Mouse (Mus musculus): ENCODE data around the gene Ppp4r4. TPM values are rescaled to one million over a fixed set of nuclear protein-coding genes. Genes with fewer than 3 reads are reported as not detected.
"Not testable (repeated sequence)": the region's sequence is repeated elsewhere in the genome, so short reads cannot be mapped to it uniquely, and the experiment has no call there.

The Ppp4r4 gene
- polyA plus RNA-seq (2012; rRNA removed), result 2.9 and 3.8 TPM in 2 replicates

DNA sequence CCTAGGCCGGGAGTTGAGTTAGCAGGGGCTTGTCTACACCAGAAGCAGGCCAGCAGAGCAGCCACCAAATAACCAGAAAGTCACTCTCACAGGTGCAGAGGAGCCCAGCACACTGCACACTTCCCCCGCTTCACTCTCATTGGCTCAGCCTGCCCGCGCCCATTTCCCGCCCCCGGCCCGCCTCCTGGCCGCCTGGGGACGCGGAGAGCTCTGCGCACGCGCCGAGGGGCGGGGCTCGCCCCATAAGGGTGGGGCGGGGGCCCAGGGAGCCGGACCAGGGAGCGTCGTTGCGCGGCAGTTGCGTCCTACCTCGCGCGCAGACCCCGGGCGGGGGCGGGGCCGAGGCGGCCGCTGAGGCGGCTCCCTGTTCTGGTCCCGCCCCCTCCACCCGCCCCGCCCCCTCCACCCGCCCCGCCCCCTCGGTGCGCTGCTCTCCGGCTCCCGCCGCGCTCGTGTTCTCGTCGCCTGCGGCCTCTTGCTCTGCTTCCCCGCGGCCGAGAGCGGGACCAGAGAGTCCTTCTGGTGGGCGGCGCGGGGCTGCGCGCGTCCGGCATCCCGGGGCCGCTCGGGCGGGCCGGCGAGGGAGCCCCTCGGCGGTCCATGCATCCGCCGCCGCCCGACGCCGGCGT lies at the start of gene Ppp4r4:
Gene Ppp4r4 (plus strand): TSS at position 264 of the 629 bp plus-strand sequence.
- DNase-seq (ENCODE audit: low spot score), result peak; percentile 87

DNA sequence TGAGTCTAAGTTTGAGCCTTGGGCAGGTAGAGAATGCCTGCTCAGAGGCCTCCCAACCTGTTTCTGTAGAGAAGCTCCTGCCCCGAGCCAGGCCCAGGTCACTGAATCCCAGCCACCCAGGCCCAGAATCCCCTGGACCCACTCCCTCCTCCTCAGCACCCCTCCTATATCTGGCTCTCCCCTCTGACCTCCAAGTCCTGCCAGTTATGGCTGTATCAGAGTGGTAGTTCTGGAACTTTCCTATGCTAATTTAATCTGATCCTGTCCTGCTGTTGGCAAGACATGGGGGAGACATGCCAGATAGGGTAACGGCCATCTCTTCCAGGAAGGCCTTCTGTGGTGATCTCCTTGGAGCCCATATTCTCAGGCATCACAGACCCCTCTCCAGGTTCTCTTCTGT lies 49.3 kb upstream of the Ppp4r4 start:
- DNase-seq (ENCODE audit: low spot score), result no peak

DNA sequence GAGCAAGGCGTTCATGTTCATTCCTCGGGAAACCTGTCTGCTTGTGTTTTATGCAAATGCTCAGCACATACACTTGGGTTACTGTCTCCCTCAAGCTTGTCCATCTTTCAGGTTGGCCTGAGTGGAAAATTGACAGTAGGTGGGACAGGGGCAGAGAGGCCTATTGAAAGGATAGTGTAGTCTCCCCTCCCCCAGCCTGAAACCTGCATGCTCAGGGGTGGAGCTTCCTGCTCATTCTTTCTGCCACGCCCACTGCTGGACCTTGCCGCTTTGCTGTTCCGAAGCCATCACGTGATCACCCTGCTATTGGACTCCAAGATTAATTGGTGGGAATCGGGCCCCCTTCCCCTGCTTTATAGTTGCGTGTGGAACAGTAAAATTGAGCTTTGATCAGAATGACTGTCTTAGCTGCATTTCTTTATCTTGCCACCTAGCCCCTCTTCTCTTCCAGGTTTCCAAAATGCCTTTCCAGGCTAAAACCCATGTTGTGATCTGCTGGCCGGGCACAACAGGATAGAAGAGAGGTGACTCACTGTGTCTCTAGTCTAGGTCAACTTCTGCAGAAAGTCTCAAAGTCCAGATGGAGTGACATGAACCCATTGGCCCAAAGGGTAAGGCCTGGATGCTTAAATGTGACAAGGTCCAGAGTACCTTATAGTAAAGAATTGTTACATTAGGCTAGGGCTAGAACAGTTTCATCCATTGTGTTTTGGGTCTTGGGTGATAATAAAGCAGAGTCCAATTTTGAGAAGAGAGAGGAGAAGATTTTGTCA lies 47.7 kb upstream of the Ppp4r4 start:
- DNase-seq (ENCODE audit: low spot score), result not testable (repeated sequence)

DNA sequence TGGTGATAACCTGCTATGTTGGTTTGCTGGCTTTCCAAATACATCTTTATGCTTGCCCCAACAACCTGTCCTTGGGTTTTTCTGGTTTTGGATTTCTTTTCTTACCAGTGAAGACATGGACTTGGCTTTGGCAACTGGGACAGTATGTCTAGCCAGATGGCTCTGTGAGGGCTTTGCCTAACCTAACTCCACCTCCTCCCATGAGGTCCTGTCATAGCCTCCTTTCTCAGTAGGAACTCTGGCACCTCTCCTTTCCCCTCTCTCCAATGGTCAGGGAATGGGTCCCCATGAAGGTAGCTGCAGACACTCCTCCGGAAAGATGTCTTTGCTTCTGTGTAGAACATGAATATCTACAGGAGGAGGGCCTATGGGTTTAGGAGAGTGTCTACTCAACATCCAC lies 45.4 kb upstream of the Ppp4r4 start:
- no peak for DNase-seq (ENCODE audit: low spot score)

DNA sequence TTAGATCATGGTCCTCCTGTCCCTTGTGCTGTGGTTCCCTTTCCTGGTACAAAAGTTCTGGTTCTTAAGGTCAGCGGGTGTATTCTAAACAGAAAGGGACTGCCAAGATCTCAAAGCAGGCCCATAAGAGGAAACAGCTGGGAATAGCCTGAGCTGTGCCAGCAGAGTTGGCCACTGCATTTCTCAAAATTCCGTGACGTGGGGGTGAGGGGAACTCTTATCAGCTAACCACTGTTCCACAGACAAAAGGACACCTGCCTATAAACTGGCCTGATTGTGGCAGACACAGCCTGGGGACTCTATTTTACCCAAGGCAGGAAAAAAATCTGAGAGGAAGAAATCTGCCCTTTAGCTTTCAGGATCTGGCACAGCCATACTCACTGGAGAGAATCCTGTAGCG lies 44.8 kb upstream of the Ppp4r4 start:
- no peak for DNase-seq (ENCODE audit: low spot score)

DNA sequence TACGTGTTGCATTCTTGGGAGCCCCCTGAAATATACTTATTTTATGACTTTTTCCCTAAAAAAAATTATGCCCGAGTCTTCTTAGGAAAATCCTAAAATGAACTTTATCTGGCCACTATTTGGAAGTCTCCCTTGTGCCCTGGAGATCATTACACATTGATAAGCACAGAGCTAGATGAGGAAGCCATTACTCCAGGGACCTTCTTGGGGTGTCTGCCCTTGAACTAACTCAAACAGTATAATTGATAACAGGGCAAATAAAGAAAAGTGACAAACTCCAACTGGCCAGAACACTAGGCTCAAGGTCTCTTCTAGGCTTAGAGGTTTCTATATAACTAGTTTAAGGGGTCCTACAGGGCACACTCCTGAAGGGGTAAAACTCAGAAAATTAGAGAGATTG lies 44.3 kb upstream of the Ppp4r4 start:
- DNase-seq (ENCODE audit: low spot score), result no peak

DNA sequence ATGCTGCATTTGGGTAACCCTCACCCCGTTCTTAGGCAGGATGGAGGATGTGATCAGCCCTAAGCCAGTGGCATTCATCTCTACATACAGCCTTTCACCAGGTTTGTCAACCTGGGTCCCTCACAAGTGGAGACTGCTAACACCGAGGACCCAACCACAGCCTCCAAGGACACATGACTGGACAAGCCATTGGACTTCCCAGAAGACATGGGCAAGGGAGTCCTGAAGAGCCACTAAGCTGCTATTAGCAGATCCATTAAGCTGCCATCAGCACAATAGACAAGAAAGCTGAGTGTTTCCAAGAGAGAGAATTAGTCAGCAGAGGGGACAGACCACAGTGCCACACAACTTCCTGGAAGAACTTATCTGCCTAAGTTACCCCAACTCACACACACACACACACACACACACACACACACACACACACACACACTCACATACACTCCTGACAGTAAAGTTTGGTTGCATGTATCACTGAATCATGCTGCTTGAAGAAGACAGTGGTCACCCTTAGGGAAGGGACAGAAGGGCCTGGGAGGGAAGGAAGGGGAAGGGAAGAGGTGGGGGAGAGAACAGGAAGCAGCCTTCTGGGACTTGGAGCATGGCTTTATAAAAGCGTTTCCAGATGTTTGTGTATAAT lies 40.9 kb upstream of the Ppp4r4 start:
- no peak for DNase-seq (ENCODE audit: low spot score)

DNA sequence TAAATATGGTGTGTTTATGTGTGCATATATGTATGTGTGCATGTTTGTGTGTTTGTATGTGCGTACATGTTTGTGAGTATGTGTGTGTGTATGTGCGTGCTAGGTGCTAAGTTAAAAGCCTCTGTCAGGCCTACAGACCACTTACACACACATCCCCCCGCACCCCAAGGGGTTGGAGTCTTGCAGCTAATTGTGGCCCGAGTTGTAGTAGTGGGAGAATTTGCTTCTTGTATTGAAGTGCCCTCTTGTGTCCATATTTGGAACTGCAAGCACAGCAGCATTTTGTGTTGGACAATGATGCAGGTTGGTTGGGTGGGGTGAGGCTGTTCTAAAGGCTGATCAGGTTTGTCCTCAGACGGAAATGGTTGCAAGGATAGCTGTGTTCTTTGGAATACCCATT lies 39.3 kb upstream of the Ppp4r4 start:
- DNase-seq (ENCODE audit: low spot score), result no peak

DNA sequence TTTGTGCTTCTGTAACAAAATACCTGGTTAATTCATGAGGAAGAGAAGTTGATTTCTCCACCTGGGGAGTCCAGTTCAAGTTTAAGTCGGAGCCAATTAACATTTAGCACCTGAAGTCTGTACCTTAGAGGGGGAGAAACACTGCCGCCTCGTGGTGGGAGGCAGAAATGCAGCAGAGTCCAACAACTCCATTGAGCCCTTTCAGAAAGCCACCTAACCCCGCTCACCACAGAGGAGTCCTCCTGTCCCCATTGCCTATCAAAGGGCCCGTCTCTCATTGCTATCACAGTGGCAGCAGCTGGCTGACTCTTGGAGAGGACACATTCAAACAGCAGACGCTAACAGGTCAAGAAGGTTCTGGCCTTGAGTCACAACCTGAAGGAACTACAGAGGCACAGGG lies 37.6 kb upstream of the Ppp4r4 start:
- peak; percentile 44 for DNase-seq (ENCODE audit: low spot score)

DNA sequence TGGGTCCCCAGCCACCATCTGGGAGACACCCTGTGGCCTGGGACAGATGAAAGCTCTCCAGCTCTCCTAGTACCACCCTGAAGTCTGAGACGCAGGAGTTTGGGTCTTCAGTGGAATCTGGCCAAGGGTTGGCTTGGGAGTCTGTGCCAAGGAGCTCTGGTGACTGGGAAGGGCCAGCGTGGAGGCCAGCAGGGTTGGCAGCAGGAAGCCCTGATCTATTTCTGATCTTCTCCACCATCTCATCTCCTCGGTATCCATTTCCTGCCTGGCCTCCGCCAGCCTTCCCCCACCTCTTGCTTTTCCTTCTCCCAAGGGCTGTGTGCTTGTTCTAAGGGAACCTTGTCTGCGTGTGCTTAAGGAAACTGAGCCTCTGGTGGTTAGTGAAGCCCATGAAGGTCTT lies 33.3 kb upstream of the Ppp4r4 start:
- DNase-seq (ENCODE audit: low spot score), result no peak

DNA sequence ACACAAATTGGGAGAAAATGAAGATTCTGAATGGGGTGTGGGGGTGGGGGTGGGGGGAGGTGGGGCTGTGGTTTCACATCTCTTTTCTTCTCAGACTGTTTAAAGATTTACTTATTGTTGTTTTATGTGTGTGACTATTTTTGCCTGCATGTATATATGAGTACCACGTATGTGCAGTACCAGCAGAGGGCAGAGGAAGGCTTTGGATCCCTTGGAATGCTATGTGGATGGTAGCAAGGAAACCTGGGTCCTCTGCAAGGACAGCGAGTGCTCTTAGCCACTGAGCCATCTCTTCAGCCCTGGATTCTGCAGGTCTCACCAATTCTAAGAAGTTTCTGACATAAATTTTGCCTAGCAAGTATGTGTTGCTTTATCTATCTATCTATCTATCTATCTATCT lies 32.8 kb upstream of the Ppp4r4 start:
- no peak for DNase-seq (ENCODE audit: low spot score)

DNA sequence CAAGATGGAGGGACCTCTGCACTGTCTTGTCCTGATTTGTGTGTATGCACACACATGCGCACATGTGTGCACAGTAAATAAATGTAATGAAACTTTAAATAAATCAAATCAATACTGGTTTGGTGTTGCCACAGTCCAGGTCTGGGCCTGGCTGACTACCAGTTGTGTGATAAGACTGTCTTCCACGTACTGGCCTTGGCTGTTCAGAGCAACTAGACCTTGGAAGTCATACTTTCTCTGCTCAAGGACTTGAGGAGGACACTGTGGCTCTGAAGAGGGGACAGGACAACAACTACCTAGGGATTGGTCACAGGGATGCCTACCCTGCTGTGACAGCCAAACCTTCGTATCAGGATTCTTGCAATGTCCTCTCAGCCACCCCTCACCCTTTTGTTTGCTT lies 28.8 kb upstream of the Ppp4r4 start:
- DNase-seq (ENCODE audit: low spot score), result no peak

DNA sequence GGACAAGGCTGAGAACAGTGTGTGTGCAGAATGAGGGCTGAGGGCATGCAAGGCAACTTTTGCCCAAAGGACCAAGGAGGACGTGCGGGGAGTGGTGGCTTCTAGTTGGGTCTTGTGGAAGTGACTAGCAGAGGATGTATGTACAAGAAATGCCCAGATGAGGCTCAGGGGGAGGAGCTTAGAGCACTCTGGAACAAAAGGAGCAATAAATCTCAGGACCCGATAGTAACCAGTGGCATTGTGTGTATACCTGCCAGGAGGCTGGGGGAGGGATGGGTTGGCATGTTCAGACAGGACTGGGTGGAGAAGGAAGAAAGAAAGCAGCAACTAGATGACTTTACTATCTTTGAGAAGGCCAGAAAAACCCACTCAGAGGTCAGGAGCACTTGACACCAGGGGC lies 27.7 kb upstream of the Ppp4r4 start:
- no peak for DNase-seq (ENCODE audit: low spot score)

DNA sequence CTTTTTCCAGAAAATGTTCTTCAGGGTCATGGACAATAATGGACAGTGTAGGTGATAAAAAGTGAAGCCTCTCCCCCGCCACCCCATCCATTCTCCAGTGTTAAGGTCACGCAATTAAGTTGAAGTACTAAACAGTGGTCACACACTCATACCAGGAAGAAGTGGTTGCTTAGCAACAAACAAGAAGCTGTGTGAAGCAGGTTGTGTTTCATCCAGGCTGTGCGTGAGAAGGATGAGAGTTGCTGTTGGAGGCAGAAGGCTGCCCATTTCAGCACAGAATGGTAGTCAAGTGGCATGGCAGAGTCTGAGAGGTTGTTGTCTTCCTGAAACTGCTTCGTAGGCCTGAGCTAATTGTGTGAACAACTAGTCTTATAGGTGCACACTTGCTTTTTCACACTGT lies 23.7 kb upstream of the Ppp4r4 start:
- DNase-seq (ENCODE audit: low spot score), result no peak

DNA sequence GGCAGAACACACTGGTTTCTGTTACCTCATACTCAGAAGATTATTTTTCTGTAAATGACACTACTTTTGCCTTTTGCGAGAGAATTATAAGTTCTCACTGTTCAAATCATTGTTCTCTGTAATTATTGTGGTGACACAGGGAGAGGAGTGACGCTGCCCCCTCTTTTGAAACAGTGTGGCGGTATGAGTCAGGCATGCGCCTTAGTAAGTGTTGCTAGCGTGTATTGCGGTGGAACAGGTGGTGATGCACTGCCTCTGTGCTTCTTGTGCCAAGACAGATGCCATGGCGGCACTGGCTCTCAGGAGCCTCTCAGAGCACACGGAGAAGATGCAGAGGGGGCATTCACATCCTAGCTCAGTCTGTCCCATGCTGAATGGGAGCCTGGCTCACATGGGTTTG lies 22.2 kb upstream of the Ppp4r4 start:
- no peak for DNase-seq (ENCODE audit: low spot score)

DNA sequence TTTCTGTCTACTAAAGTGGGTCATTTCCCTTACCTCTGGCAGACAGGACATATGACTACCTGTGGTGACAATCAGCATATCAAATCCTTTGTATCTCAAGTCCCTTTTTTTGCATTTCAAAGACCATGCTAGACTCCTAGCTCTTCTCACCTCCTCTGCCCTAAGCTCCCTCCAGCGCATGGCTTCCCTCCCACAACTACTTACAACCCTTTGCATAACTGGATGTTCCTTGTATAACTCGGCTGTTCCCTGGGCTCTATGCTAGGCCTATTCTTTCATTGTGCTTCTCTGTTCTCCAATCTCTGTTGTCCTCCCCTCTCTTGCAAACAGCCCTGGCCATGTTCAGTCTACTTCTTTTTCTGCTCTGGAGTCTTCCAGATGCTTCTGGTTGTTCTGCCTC lies 20.5 kb upstream of the Ppp4r4 start:
- no peak for DNase-seq (ENCODE audit: low spot score)

DNA sequence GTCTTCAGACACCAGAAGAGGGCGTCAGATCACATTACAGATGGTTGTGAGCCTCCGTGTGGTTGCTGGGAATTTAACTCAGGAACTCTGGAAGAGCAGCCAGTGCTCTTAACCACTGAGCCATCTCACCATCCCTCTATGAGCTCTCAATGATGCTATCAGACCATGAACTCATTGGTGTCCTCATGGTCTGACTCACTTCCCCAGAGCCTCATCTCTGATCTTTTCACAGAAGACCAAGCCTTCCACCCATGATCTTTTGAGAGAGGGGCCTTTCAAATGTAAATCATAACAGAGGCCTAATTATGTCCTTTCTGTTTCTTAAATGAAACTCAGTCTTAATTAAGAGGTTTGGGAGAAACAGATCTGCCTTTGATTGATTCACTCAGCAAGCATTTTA lies 19.0 kb upstream of the Ppp4r4 start:
- DNase-seq (ENCODE audit: low spot score), result no peak

DNA sequence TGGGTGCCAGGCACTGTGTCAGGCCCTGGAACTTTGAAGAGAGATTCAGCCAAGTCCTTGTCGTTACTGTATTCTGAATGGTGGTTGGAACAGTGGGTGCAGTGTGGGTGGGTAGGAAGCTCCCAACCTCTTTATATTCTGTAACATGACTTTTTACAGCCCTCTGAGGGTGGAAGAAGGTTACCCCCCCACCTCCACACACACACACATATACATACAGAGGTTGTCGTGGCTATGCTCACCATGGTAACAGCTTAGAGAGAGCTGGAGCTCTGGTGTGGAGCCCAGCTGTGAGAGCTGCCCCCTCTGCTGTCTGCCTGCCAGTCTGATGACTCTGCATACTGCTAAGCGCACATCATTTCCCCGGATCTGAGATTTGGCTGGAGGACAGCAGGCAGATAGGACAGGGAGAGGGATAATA lies 18.6 kb upstream of the Ppp4r4 start:
- DNase-seq (ENCODE audit: low spot score), result no peak

DNA sequence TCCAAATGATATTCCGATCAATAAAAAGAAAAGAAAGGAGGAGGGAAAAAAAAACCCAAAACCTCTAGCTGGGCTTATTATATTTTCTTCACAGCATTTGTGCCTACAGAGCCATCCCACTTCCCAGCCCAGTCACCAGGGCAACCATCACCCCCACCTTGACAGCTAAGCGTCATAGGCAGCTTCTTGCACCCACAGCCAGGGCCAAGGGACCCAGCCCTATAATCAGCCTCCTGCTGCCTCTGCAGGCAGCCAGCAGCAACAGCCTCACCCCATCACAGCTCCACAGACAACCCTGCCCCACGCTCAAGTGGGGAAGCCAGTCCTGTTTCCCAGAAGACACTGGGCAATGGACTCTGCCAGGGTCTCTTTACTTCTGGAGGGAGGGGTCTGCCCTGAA lies 17.7 kb upstream of the Ppp4r4 start:
- no peak for DNase-seq (ENCODE audit: low spot score)

DNA sequence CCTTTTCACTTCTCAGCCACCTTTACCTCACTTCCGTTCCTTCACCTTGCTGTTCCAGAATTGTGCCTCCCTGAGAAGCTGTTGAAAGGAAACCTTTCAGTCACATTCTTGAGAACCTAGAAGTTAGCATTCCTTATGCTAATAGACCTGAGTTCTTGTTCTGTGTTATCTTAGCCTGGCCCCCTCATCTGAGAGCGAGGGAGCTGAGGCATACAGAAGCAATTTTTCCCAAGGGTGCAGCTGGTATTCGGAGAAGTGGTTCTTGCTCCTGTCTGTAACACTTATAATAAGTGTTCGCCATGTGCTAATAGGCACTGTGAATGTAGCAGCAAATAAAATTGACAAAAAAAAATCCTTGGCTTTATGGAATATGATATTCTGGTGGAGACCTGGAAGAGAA lies 16.4 kb upstream of the Ppp4r4 start:
- no peak for DNase-seq (ENCODE audit: low spot score)

DNA sequence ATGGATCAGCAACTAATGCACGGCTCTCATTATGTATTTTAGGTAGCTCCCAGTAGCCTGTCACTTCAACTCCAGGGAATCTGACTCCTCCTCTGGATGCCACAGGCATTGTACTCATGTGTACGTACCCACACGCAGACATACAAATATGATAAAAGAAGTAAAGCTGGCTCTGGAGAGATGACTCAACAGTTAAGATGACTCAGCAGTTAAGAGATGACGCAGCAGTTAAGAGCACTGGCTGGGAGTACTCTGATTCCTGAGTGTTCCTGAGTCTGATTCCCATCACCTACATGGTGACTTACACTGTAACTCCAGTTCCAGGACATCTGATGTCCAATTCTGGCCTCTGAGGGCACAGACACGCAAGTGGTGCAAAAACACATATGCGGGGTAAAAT lies 13.4 kb upstream of the Ppp4r4 start:
- DNase-seq (ENCODE audit: low spot score), result no peak

DNA sequence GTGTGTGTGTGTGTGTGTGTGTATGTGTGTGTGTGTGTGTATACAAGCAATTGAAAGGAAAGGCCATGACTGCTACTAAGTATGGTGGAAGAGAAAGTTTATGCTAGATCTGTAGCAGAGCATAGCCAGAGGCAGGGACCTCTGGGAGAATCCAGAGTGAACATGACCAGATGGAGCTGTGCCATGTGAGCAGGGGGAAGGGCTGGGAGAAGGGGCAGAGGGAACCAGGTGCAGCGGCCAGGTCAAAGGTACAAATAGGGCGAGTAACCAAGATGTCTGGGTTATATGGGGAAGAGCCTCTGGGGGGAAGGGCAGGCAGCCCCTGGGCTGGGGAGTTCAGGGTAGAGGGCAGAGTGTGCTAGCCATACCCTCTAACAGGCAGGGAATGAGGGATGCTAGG lies 1.5 kb upstream of the Ppp4r4 start:
- no peak for DNase-seq (ENCODE audit: low spot score)

Measured in urinary bladder, adult 2 months (tissue).